Mouse (Mus musculus) lung, postnatal 0 days (tissue): ENCODE results near the gene Ifnk. TPM values are rescaled to one million over a fixed set of nuclear protein-coding genes. Genes with fewer than 3 reads are reported as not detected.

Experiments used
- ATAC-seq: fragments of 200-750 bp; cut with Nextera tagmentation; 2 replicates; pipeline ENCODE4 v1.8.0; 2017; ENCODE audit warnings: moderate library complexity
- DNase-seq: peaks from one replicate; pipeline ENCODE4 v3.0.0-alpha.2; 2016; ENCODE audit warnings: low spot score
- H3K27ac ChIP-seq: fragments of 300-500 bp; sonication (generic); 2 replicates; pipeline ENCODE4 v1.5.1; 2014; ENCODE audit warnings: antibody characterized with exemption, mild to moderate bottlenecking, low read length, mixed read lengths
- H3K27me3 ChIP-seq: fragments of 300-500 bp; sonication (generic); replicated peaks from 2 replicates; pipeline ENCODE4 v1.6.1; 2014; ENCODE audit warnings: low read length, mixed read lengths; ENCODE audit not compliant: insufficient read depth
- H3K36me3 ChIP-seq: fragments of 300-500 bp; sonication (generic); 2 replicates; pipeline ENCODE4 v1.6.1; 2014; ENCODE audit warnings: low read length, mixed read lengths; ENCODE audit not compliant: insufficient read depth
- H3K4me1 ChIP-seq: fragments of 300-500 bp; sonication (generic); 2 replicates; pipeline ENCODE4 v1.6.1; 2014; ENCODE audit warnings: antibody characterized with exemption, low read depth, low read length, mixed read lengths; ENCODE audit not compliant: insufficient read depth
- H3K4me2 ChIP-seq: fragments of 300-500 bp; sonication (generic); replicated peaks from 2 replicates; pipeline ENCODE4 v1.6.1; 2014; ENCODE audit warnings: low read depth, mild to moderate bottlenecking, low read length, moderate library complexity, mixed read lengths
- H3K4me3 ChIP-seq: fragments of 300-500 bp; sonication (generic); 2 replicates; pipeline ENCODE4 v1.5.1; 2014; ENCODE audit warnings: low read depth, low read length
- H3K9ac ChIP-seq: fragments of 300-500 bp; sonication (generic); replicated peaks from 2 replicates; pipeline ENCODE4 v1.6.1; 2014; ENCODE audit warnings: low read depth, mild to moderate bottlenecking
- H3K9me3 ChIP-seq: fragments of 300-500 bp; sonication (generic); 2 replicates; pipeline ENCODE4 v1.6.1; 2016; ENCODE audit warnings: low read length, mixed read lengths
- CTCF ChIP-seq: IDR thresholded peaks from 2 replicates; pipeline ENCODE4 v1.5.1; 2016; ENCODE audit warnings: antibody characterized with exemption, mild to moderate bottlenecking
- EP300 ChIP-seq: IDR thresholded peaks from 2 replicates; pipeline ENCODE4 v1.6.1; 2016; ENCODE audit warnings: antibody characterized with exemption, mild to moderate bottlenecking, control low read depth
- WGBS: fragments of 180-500 bp; shearing (Covaris S2); extraction: QIAGEN DNeasy Blood & Tissue Kit; methylation state at CpG from one replicate; pipeline ENCODE4 v1.1.7; 2014; 5-methylcytosine and 5-hydroxymethylcytosine counted together
- polyA plus RNA-seq: library from polyadenylated mRNA; unstranded; fragments of >200 nt; fragmentation: Nextera tagmentation; extraction: Ambion mirVana; gene quantifications from 2 replicates; pipeline ENCODE4 v1.2.1, GENCODE M21; 2015

The Ifnk gene
- polyA plus RNA-seq, 1 experiment from 2014 or later, result 0.16 TPM

GRCm38 (mm10) chr4:35156149-35156611, 4.3 kb downstream of the Ifnk start:
- ATAC-seq (peak; percentile 55), DNase-seq (peak; percentile 65)
- TF ChIP-seq EP300 (no peak), CTCF (no peak)
- Histone ChIP-seq H3K27me3 (no peaks in the 10 kb centered on the region), H3K4me1 (no peaks in the 10 kb centered on the region), H3K4me2 (peak overlapping the region; percentile 85), H3K4me3 (peak overlapping the region; percentile 64), H3K9ac (peak overlapping the region; percentile 41), H3K9me3 (no peaks in the 10 kb centered on the region), H3K36me3 (no peaks in the 10 kb centered on the region), H3K27ac (peak overlapping the region; percentile 54)
- 0% methylated on average over 26 of the region's 26 CpGs for WGBS

- Histone ChIP-seq H3K4me2 (peak within 1 kb of the TSS; percentile 85), H3K9me3 (no peaks in the 10 kb centered on the region), H3K9ac (peak within 1 kb of the TSS; percentile 41), H3K4me1 (no peaks in the 10 kb centered on the region), H3K4me3 (peak within 1 kb of the TSS; percentile 64), H3K27ac (peak within 1 kb of the TSS; percentile 54), H3K27me3 (no peaks in the 10 kb centered on the region), H3K36me3 (no peaks in the 10 kb centered on the region)
- DNase-seq (peak; percentile 83), ATAC-seq (peak; percentile 83)
- 2% methylated on average over 50 of the region's 50 CpGs for WGBS
- TF ChIP-seq CTCF, result peak; percentile 97
- no peak for TF ChIP-seq EP300
Observed at GRCm38 (mm10) chr4:35156751-35157611, 5.1 kb downstream of the Ifnk start, which contains the start of gene Mob3b. Gene Mob3b, minus strand, starts transcription at chr4:35157484.

- Histone ChIP-seq H3K27me3 (no peaks in the 10 kb centered on the region), H3K9ac (no peak overlapping the region), H3K4me3 (no peak overlapping the region), H3K4me2 (no peak overlapping the region), H3K9me3 (no peaks in the 10 kb centered on the region), H3K4me1 (no peaks in the 10 kb centered on the region), H3K36me3 (no peaks in the 10 kb centered on the region), H3K27ac (no peak overlapping the region)
- no peak for TF ChIP-seq EP300
- TF ChIP-seq CTCF, result no peak
- ATAC-seq (no peak), DNase-seq (no peak)
- WGBS, result 58% methylated on average over 11 of the region's 11 CpGs
Observed at GRCm38 (mm10) chr4:35157815-35158214, 6.0 kb downstream of the Ifnk start.

GRCm38 (mm10) chr4:35165275-35165674, 13.4 kb downstream of the Ifnk start:
- Histone ChIP-seq H3K4me1 (peaks cover 8% of the 10 kb centered on the region; the same call in 1 of the 2 replicates), H3K4me3 (no peak overlapping the region), H3K9ac (no peak overlapping the region), H3K36me3 (no peaks in the 10 kb centered on the region), H3K4me2 (no peak overlapping the region), H3K27ac (peak overlapping the region; percentile 70), H3K27me3 (no peaks in the 10 kb centered on the region), H3K9me3 (no peaks in the 10 kb centered on the region)
- peak; percentile 90 for ATAC-seq
- WGBS, result 45% methylated on average over 2 of the region's 2 CpGs
- DNase-seq, result peak; percentile 92
- TF ChIP-seq EP300, result peak; percentile 88
- TF ChIP-seq CTCF, result no peak

GRCm38 (mm10) chr4:35165947-35166346, 14.1 kb downstream of the Ifnk start:
- Histone ChIP-seq H3K9ac (no peak overlapping the region), H3K4me2 (no peak overlapping the region), H3K27ac (peak overlapping the region; percentile 70; the same call in 1 of the 2 replicates), H3K4me1 (peaks cover 9% of the 10 kb centered on the region; the same call in 1 of the 2 replicates), H3K9me3 (no peaks in the 10 kb centered on the region), H3K36me3 (no peaks in the 10 kb centered on the region), H3K4me3 (no peak overlapping the region), H3K27me3 (no peaks in the 10 kb centered on the region)
- 56% methylated on average over 3 of the region's 3 CpGs for WGBS
- ATAC-seq (peak; percentile 65), DNase-seq (peak; percentile 71)
- no peak for TF ChIP-seq CTCF
- 0 out of 2 replicates have a peak, but pooled peaks have one; percentile 25 for TF ChIP-seq EP300

- Histone ChIP-seq H3K36me3 (no peaks in the 10 kb centered on the region), H3K9ac (no peak overlapping the region), H3K9me3 (no peaks in the 10 kb centered on the region), H3K4me3 (no peak overlapping the region), H3K4me1 (peaks cover 9% of the 10 kb centered on the region; the same call in 1 of the 2 replicates), H3K27me3 (no peaks in the 10 kb centered on the region), H3K4me2 (no peak overlapping the region), H3K27ac (no peak overlapping the region)
- WGBS, result 73% methylated on average over 5 of the region's 5 CpGs
- ATAC-seq (no peak), DNase-seq (no peak)
- no peak for TF ChIP-seq CTCF
- no peak for TF ChIP-seq EP300
Observed at GRCm38 (mm10) chr4:35167855-35168254, 16.0 kb downstream of the Ifnk start.
